Mouse (Mus musculus): Measurements from ENCODE around the gene Aspscr1.

- TF ChIP-seq POLR2A (IDR thresholded peaks at IDR 0.05; ENCODE audit: borderline replicate concordance, extremely low read depth, low read depth, low read length) (no peak), CTCF (IDR thresholded peaks at IDR 0.05; ENCODE audit: insufficient read depth, low read length) (no peak)
These were observed 31.5 kb upstream of the Aspscr1 start for GRCm38 (mm10) chr11:120641255-120641654.
